Mouse (Mus musculus) liver, embryonic 13.5 days (tissue): ENCODE measurements around the gene Spaca6. TPM values are rescaled to one million over a fixed set of nuclear protein-coding genes. Genes with fewer than 3 reads are reported as not detected.

Experiments
- ATAC-seq: fragments of 200-750 bp; cut with Nextera tagmentation; 2 replicates; pipeline ENCODE4 v1.8.0; 2017; ENCODE audit warnings: low read depth, mild to moderate bottlenecking, moderate number of reproducible peaks, moderate library complexity
- DNase-seq: peaks from one replicate; pipeline ENCODE4 v3.0.0; 2022
- H3K27ac ChIP-seq: fragments of 300-500 bp; sonication (generic); 2 replicates; pipeline ENCODE4 v1.5.1; 2015; ENCODE audit warnings: moderate library complexity, mild to moderate bottlenecking, inconsistent platforms
- H3K27me3 ChIP-seq: fragments of 300-500 bp; sonication (generic); 2 replicates; pipeline ENCODE4 v1.6.1; 2015; ENCODE audit warnings: mild to moderate bottlenecking, inconsistent platforms
- H3K36me3 ChIP-seq: fragments of 300-500 bp; sonication (generic); 2 replicates; pipeline ENCODE4 v1.6.1; 2015; ENCODE audit warnings: mild to moderate bottlenecking, inconsistent platforms
- H3K4me1 ChIP-seq: fragments of 300-500 bp; sonication (generic); replicated peaks from 2 replicates; pipeline ENCODE4 v1.6.1; 2015; ENCODE audit warnings: inconsistent platforms
- H3K4me2 ChIP-seq: fragments of 300-500 bp; sonication (generic); 2 replicates; pipeline ENCODE4 v1.6.1; 2015; ENCODE audit warnings: inconsistent platforms, mild to moderate bottlenecking, moderate library complexity
- H3K4me3 ChIP-seq: fragments of 300-500 bp; sonication (generic); replicated peaks from 2 replicates; pipeline ENCODE4 v1.5.1; 2015; ENCODE audit warnings: mild to moderate bottlenecking, inconsistent platforms
- H3K9ac ChIP-seq: fragments of 300-500 bp; sonication (generic); 2 replicates; pipeline ENCODE4 v1.6.1; 2015; ENCODE audit warnings: mild to moderate bottlenecking, inconsistent platforms
- H3K9me3 ChIP-seq: fragments of 300-500 bp; sonication (generic); replicated peaks from 2 replicates; pipeline ENCODE4 v1.6.1; 2016; ENCODE audit warnings: inconsistent platforms
- WGBS: fragments of 180-500 bp; shearing (Covaris S2); methylation state at CpG from one replicate; pipeline ENCODE4 v1.1.7; 2015; ENCODE audit not compliant: insufficient replicate concordance; 5-methylcytosine and 5-hydroxymethylcytosine counted together
- microRNA counts: library from miRNA; unstranded; fragments of <30 nt; microRNA quantifications from one replicate; lab custom pipeline; 2016
- microRNA-seq: library from miRNA; unstranded; fragments of <30 nt; microRNA quantifications from one replicate; pipeline ENCODE4, GENCODE M21; 2016
- polyA plus RNA-seq: library from polyadenylated mRNA; unstranded; fragments of >200 nt; fragmentation: Nextera tagmentation; extraction: Ambion mirVana; gene quantifications from 2 replicates; pipeline ENCODE4 v1.2.1, GENCODE M21; 2015

Spaca6 gene
- polyA plus RNA-seq, 1 experiment from 2014 or later: 3.4 TPM

DNA sequence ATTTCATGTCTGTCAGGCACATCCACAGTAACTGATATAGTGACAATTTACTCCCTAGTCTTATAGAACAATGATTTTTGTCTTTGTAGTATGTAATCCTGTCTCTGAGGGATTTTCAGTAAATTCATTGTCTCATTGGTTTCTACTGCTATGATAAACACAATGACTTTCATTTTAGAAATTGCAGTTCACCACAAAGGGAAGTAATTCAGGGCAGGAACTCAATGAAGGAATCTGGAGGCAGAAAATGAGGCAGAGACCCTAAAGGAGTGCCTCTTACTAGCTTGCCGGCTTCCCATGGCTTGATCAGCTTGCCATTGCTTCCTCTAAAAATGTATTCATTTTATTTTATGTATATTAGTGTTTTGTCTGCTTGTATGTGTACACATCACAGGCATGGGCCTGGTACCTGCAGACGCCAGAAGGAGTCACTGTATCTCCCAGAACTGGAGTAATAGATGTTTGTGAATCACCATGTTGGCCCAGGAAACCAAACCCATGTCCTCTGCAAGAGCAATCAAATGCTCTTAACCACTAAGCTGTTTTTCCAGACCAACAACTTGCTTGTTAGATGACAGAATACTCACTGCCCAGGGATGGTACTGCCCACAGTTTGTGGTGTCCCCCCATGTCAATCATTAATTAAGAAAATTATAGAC is 44.1 kb downstream of the Spaca6 start:
- no peaks in the 10 kb centered on the region for H3K27me3 ChIP-seq
- no peaks in the 10 kb centered on the region for H3K9me3 ChIP-seq
- no peak overlapping the region for H3K4me3 ChIP-seq
- H3K4me2 ChIP-seq: no peak overlapping the region
- DNase-seq (no peak), ATAC-seq (no peak)
- no peaks in the 10 kb centered on the region for H3K36me3 ChIP-seq
- no peak overlapping the region for H3K9ac ChIP-seq
- H3K27ac ChIP-seq: no peak overlapping the region
- no peaks in the 10 kb centered on the region for H3K4me1 ChIP-seq
- WGBS: 44% methylated on average over 2 of the region's 2 CpGs

DNA sequence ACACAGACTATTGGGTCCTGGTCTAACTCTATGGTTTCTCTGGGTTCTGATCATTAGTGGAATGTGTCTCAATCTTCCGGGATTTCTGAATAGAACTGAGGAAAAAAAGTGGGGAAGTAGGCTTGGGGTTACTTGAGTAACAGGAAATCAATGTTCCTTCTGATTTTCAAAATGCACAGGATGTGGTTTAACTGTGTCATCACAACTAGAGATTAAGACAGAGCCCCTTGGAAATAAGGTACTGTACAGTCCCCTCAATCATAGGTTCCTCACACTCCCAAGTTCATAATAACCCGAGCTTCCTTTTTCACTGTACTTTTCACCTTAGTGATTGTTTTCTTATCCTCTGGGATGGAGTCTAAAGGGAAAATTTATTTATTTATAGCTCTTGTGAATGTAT is 44.7 kb downstream of the Spaca6 start:
- Histone ChIP-seq H3K36me3 (no peaks in the 10 kb centered on the region), H3K4me3 (no peak overlapping the region), H3K4me2 (no peak overlapping the region), H3K9me3 (no peaks in the 10 kb centered on the region), H3K9ac (no peak overlapping the region), H3K27me3 (no peaks in the 10 kb centered on the region), H3K4me1 (no peaks in the 10 kb centered on the region), H3K27ac (no peak overlapping the region)
- ATAC-seq (no peak), DNase-seq (no peak)
- WGBS: 32% methylated on average over 2 of the region's 2 CpGs

DNA sequence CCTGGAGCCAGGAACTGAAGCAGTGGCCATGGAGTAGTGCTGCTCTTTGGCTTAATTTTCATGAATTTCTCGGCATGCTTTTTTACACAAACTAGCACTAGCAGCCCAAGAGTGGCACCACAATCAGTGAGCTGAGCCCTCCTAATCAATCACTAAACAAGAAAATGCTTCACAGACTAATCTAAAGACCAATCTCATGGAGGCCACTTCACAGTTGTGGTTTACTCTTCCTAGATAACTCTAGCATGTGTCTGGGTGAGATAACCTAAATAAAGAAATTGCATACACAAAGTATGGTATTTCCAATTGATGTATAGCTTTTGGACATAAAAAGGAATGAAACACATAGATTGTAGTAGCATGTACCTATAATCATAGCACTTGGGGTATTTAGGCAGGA is 52.4 kb downstream of the Spaca6 start:
- H3K4me1 ChIP-seq: no peaks in the 10 kb centered on the region
- ATAC-seq (no peak), DNase-seq (no peak)
- H3K27me3 ChIP-seq: no peaks in the 10 kb centered on the region
- H3K4me2 ChIP-seq: no peak overlapping the region
- H3K9me3 ChIP-seq: no peaks in the 10 kb centered on the region
- H3K36me3 ChIP-seq: no peaks in the 10 kb centered on the region
- WGBS: 37% methylated on average over 1 of the region's 1 CpGs
- no peak overlapping the region for H3K9ac ChIP-seq
- no peak overlapping the region for H3K27ac ChIP-seq
- no peak overlapping the region for H3K4me3 ChIP-seq

DNA sequence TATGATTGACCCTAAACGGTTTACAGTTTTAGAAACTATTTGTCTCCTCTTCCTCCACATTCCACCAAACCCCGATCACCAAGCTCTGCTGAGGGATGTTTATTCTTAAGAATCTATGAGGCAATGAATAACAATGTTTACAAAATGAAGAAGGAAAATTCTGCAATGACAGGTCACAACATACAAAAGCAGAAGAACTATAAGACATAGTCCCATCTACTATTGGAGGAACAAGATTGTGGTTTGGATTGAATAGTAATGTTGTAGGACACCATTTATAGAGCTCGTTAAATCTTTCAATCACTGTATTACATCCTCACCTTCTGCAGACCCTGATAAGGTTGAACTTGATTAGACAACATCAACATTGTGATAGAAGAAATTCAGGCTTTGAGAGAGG is 55.7 kb downstream of the Spaca6 start:
- H3K27ac ChIP-seq: no peak overlapping the region
- H3K36me3 ChIP-seq: no peaks in the 10 kb centered on the region
- H3K27me3 ChIP-seq: no peaks in the 10 kb centered on the region
- H3K4me3 ChIP-seq: no peak overlapping the region
- no peak overlapping the region for H3K9ac ChIP-seq
- DNase-seq: no peak
- no peak for ATAC-seq
- H3K9me3 ChIP-seq: no peaks in the 10 kb centered on the region
- H3K4me2 ChIP-seq: no peak overlapping the region
- no peaks in the 10 kb centered on the region for H3K4me1 ChIP-seq
- WGBS: 53% methylated on average over 3 of the region's 3 CpGs

DNA sequence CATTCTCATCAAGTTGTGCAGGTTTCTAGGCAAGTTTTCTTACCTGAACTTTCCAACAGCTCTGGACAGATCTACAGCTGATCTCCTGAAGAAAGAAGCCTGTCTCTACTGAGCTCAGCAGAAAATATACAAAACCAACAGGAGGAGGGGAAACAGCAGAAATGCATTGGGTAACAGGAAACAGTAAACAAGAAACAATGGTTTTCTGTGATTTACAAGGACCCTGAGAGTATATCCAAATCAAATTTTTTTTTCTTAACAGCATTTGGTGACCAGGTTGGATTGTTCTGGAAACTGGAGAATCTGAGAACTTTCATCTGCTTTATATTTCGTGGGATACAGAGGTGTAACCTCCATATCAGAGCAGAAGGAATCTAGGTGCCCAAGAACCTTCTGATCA is 56.9 kb downstream of the Spaca6 start, which contains the start of gene Fpr1:
Gene Fpr1, minus strand, starts transcription at position 101 of the 400 bp plus-strand sequence.
- WGBS: 45% methylated on average over 1 of the region's 1 CpGs
- no peak for ATAC-seq
- Histone ChIP-seq H3K9ac (no peak within 1 kb of the TSS), H3K4me1 (no peaks in the 10 kb centered on the region), H3K9me3 (no peaks in the 10 kb centered on the region), H3K4me3 (no peak within 1 kb of the TSS), H3K4me2 (no peak within 1 kb of the TSS), H3K27ac (no peak within 1 kb of the TSS), H3K27me3 (no peaks in the 10 kb centered on the region), H3K36me3 (no peaks in the 10 kb centered on the region)
- no peak for DNase-seq

DNA sequence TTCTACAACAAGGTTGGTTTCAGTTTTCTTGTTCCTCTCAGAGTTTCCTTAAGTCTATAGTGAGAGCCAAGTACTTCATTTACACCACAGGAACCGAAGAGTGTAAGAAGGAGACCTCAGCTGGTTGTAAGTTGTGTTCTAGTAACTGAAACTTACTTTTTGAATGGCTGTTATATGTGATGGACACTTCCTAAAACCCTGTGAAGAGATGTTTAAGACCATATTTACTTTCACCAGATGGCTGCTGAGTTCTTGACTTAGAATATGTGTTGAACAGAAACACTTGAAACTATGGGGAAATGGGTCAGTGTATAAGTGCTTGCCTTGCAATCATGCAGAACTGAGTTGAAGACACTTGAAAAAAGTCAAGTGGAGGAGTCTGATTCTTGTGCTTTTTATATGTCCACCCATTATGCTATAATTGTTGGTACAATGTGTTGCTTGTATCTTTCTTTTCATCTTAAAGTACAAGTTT is 60.9 kb downstream of the Spaca6 start, which contains the start of the genes Fpr2 and Fpr3:
Gene Fpr2, plus strand, starts transcription at position 51 of the 475 bp plus-strand sequence.
Gene Fpr3, plus strand, starts transcription at position 79 of the 475 bp plus-strand sequence.
- ATAC-seq (no peak), DNase-seq (no peak)
- no peak within 1 kb of the TSS for H3K9ac ChIP-seq
- H3K36me3 ChIP-seq: no peaks in the 10 kb centered on the region
- H3K4me3 ChIP-seq: no peak within 1 kb of the TSS
- no peak within 1 kb of the TSS for H3K27ac ChIP-seq
- 22% methylated on average over 1 of the region's 1 CpGs for WGBS
- H3K27me3 ChIP-seq: no peaks in the 10 kb centered on the region
- no peaks in the 10 kb centered on the region for H3K9me3 ChIP-seq
- H3K4me2 ChIP-seq: no peak within 1 kb of the TSS
- no peaks in the 10 kb centered on the region for H3K4me1 ChIP-seq

DNA sequence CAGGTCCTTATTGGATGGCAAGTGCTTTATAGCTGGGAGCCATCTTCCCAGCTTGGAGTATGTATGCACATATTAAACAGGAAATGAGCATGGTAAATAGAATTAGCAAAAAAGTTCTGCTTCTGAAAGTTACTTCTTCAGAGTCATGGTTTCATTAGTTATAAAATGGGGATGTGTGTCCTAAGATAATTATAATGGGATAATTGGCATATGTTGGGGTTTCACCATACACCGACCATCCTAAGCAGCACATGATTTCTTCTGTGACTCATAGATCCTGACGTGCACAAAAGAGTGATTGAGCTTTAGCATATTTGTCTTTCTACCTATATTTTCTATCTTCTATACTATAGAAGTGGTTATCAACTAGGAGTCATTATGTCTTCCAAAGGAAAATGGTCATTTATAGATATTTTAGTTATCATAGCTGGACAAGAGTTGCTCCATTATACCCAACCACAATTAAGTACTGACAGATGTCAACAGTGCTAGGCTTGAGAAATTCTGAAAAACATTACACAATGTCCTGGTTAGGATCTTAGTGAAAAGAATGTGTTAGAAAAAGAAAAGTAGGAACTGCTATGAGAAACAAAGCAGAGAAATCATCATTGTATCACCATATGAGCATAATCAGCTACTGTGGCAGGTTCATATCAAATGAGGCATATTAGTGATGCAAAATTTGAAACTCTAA is 62.9 kb downstream of the Spaca6 start:
- no peak overlapping the region for H3K4me2 ChIP-seq
- H3K27me3 ChIP-seq: no peaks in the 10 kb centered on the region
- WGBS: 56% methylated on average over 2 of the region's 2 CpGs
- no peaks in the 10 kb centered on the region for H3K4me1 ChIP-seq
- H3K4me3 ChIP-seq: no peak overlapping the region
- no peaks in the 10 kb centered on the region for H3K9me3 ChIP-seq
- H3K36me3 ChIP-seq: no peaks in the 10 kb centered on the region
- DNase-seq: no peak
- no peak overlapping the region for H3K27ac ChIP-seq
- no peak for ATAC-seq
- H3K9ac ChIP-seq: no peak overlapping the region

MicroRNAs encoded within 50 kb of the gene (microRNA counts, 519-probe panel; counts per million panel counts)
- microRNA mmu-let-7e (lab: Ali Mortazavi, UCI) (6,337 counts per million, percentile 77 among the panel's probes with 10 or more counts), microRNA mmu-miR-125a-3p (lab: Ali Mortazavi, UCI) (4,458 counts per million, percentile 41 among the panel's probes with 10 or more counts), microRNA mmu-miR-125a-5p (lab: Ali Mortazavi, UCI) (6,934 counts per million, percentile 86 among the panel's probes with 10 or more counts), microRNA mmu-miR-99b (lab: Ali Mortazavi, UCI) (5,524 counts per million, percentile 64 among the panel's probes with 10 or more counts)

Small RNA genes lying within 50 kb of the gene (microRNA-seq; reads per million reads assigned to microRNA genes)
- gene Gm25927 (not detected), gene Mir125a (1,605 reads per million, percentile 80 among the genes with 10 or more reads in this experiment), gene Mir99b (11,365 reads per million, percentile 94 among the genes with 10 or more reads in this experiment), gene Mirlet7e (not detected)

Other genes with a start within 250 kb of the Spaca6 start
- gene Lnpep, start 202.1 kb upstream of the Spaca6 start, polyA plus RNA-seq: 3.2 and 3.6 TPM in 2 replicates
- gene Vmn2r90, start 123.4 kb upstream of the Spaca6 start, polyA plus RNA-seq: not detected in 2 replicates
- gene Has1, start 28.0 kb downstream of the Spaca6 start, polyA plus RNA-seq: 0.05 TPM in 2 replicates
- gene Fpr1, start 56.8 kb downstream of the Spaca6 start, polyA plus RNA-seq: 1.9 and 2.3 TPM in 2 replicates
- gene Fpr2, start 60.7 kb downstream of the Spaca6 start, polyA plus RNA-seq: 0.36 and 0.95 TPM in 2 replicates
- not detected in 2 replicates for gene Fpr3, start 60.7 kb downstream of the Spaca6 start, polyA plus RNA-seq
- gene Fpr-rs4, start 194.6 kb downstream of the Spaca6 start, polyA plus RNA-seq: not detected in 2 replicates
- not detected in 2 replicates for gene Vmn2r124, start 222.3 kb downstream of the Spaca6 start, polyA plus RNA-seq